Mouse (Mus musculus) ES-E14 (cell line): ENCODE measurements at regions not wholly inside any gene's neighbourhood (a gene's known extent, or its start where the extent isn't known, plus 50 kb on each side); places are given as distances from the start of the nearest gene placed in this dataset.

Experiments used
- CHD2 ChIP-seq: IDR thresholded peaks from 2 replicates; pipeline ENCODE4 v1.6.1; 2014; ENCODE audit warnings: mild to moderate bottlenecking, low read depth, low read length, inconsistent platforms
- HCFC1 ChIP-seq: IDR thresholded peaks from 2 replicates; pipeline ENCODE4 v1.6.1; 2012; ENCODE audit warnings: low read length, inconsistent platforms, borderline replicate concordance; ENCODE audit not compliant: insufficient read depth
- MAFK ChIP-seq: IDR thresholded peaks from 2 replicates; pipeline ENCODE4 v1.6.1; 2014; ENCODE audit warnings: mild to moderate bottlenecking, low read depth, low read length, inconsistent platforms; ENCODE audit not compliant: insufficient read depth
- ZC3H11A ChIP-seq: IDR thresholded peaks from 2 replicates; pipeline ENCODE4 v1.6.1; 2012; ENCODE audit warnings: low read depth, mild to moderate bottlenecking, inconsistent platforms, low read length, borderline replicate concordance

GRCm38 (mm10) chr13:72894982-72895381, 266.4 kb downstream of the Irx2 start:
- TF ChIP-seq CHD2 (no peak), HCFC1 (no peak), MAFK (no peak), ZC3H11A (no peak)
